Mouse (Mus musculus): Measurements from ENCODE around the gene Cbarp.

DNA sequence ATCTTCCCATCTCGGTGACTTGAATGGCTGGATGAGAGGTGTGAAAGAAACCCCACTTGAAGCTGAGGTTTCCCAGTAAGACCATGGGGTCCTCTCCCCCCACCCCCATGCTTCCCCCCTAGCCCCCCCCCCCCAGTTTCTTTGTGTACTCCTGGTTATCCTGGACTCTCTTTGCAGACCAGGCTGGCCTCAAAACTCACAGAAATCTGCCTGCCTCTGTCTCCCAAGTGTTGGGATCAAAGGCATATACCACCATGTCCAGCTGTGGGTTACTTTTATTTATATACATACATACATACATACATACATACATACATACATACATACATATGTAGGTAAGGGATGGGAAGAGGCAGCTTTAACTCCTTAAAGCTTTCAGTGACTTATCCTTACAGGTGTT, 28.4 kb upstream of the Cbarp start:
- TF ChIP-seq EP300 (IDR thresholded peaks at IDR 0.05; ENCODE audit: insufficient read depth, low read depth, low read length) (no peak), CTCF (IDR thresholded peaks at IDR 0.05) (no peak), POLR2A (IDR thresholded peaks at IDR 0.05; ENCODE audit: insufficient read depth, low read depth, low read length) (no peak)

Data from heart, adult 2 months (tissue).